Mouse (Mus musculus) small intestine, adult 2 months (tissue): ENCODE results near the gene Hist2h2aa1.
"Not testable (repeated sequence)": the region's sequence is repeated elsewhere in the genome, so short reads cannot be mapped to it uniquely, and the experiment has no call there.

Source experiments
- CTCF ChIP-seq: fragments of 200-500 bp; IDR thresholded peaks from 2 replicates; pipeline ENCODE4 v1.5.1; 2012; ENCODE audit warnings: low read depth, mild to moderate bottlenecking, control low read depth, inconsistent platforms, low read length, moderate library complexity, mixed read lengths; ENCODE audit not compliant: insufficient replicate concordance, insufficient read length; ENCODE audit errors: extremely low read depth
- POLR2A ChIP-seq: fragments of 200-500 bp; IDR thresholded peaks from 2 replicates; pipeline ENCODE4 v1.6.1; 2012; ENCODE audit warnings: low read depth, mild to moderate bottlenecking, control low read depth, inconsistent platforms, low read length, moderate library complexity

GRCm38 (mm10) chr3:96290727-96291126 lies 45.4 kb downstream of the Hist2h2aa1 start:
- not testable (repeated sequence) for TF ChIP-seq CTCF, POLR2A
